Mouse (Mus musculus) T-cell, adult 2 months (primary cell): ENCODE results near the gene Tmem189.
"Not testable (repeated sequence)": the region's sequence is repeated elsewhere in the genome, so short reads cannot be mapped to it uniquely, and the experiment has no call there.

ENCODE experiments used
- DNase-seq: peaks from one replicate; pipeline ENCODE4 v3.0.0; 2022; ENCODE audit warnings: low spot score

Gene Tmem189

GRCm38 (mm10) chr2:167621255-167622087, 68.2 kb downstream of the Tmem189 start:
- peak; percentile 21 for DNase-seq

- DNase-seq: no peak
These were observed 72.2 kb downstream of the Tmem189 start for GRCm38 (mm10) chr2:167617472-167617871.

GRCm38 (mm10) chr2:167617034-167617433, 72.6 kb downstream of the Tmem189 start:
- DNase-seq: no peak

GRCm38 (mm10) chr2:167613335-167613734, 76.3 kb downstream of the Tmem189 start:
- not testable (repeated sequence) for DNase-seq

- no peak for DNase-seq
These were observed 77.5 kb downstream of the Tmem189 start for GRCm38 (mm10) chr2:167612122-167612521.

- DNase-seq: no peak
These were observed 78.3 kb downstream of the Tmem189 start for GRCm38 (mm10) chr2:167611287-167611686.

- no peak for DNase-seq
These were observed 82.9 kb downstream of the Tmem189 start for GRCm38 (mm10) chr2:167606745-167607123.

- no peak for DNase-seq
These were observed 83.5 kb downstream of the Tmem189 start for GRCm38 (mm10) chr2:167605817-167606744.

- DNase-seq: peak; percentile 73
These were observed 84.3 kb downstream of the Tmem189 start for GRCm38 (mm10) chr2:167605178-167605794.

- no peak for DNase-seq
These were observed 86.6 kb downstream of the Tmem189 start for GRCm38 (mm10) chr2:167602978-167603377.

GRCm38 (mm10) chr2:167602364-167602763, 87.3 kb downstream of the Tmem189 start:
- no peak for DNase-seq

GRCm38 (mm10) chr2:167600481-167600995, 89.1 kb downstream of the Tmem189 start:
- no peak for DNase-seq

- no peak for DNase-seq
These were observed 89.7 kb downstream of the Tmem189 start for GRCm38 (mm10) chr2:167599917-167600316.

- no peak for DNase-seq
These were observed 90.4 kb downstream of the Tmem189 start for GRCm38 (mm10) chr2:167599195-167599594.

GRCm38 (mm10) chr2:167597492-167598186, 92.0 kb downstream of the Tmem189 start:
- no peak for DNase-seq

GRCm38 (mm10) chr2:167596726-167597491, 92.7 kb downstream of the Tmem189 start:
- DNase-seq: no peak

GRCm38 (mm10) chr2:167596262-167596661, 93.4 kb downstream of the Tmem189 start:
- no peak for DNase-seq

- no peak for DNase-seq
These were observed 93.9 kb downstream of the Tmem189 start for GRCm38 (mm10) chr2:167595761-167596171.

- DNase-seq: no peak
These were observed 95.1 kb downstream of the Tmem189 start for GRCm38 (mm10) chr2:167594444-167594934.

- DNase-seq: no peak
These were observed 95.9 kb downstream of the Tmem189 start for GRCm38 (mm10) chr2:167593551-167594250.
